Mouse (Mus musculus): Measurements from ENCODE around the gene Dvl2.

GRCm38 (mm10) chr11:70039631-70040030, 39.2 kb downstream of the Dvl2 start:
- no peak for TF ChIP-seq GATA1 (IDR thresholded peaks at IDR 0.05; ENCODE audit: low read length)
- no peak for TF ChIP-seq TAL1 (IDR thresholded peaks at IDR 0.05; ENCODE audit: low read length)
